Mouse (Mus musculus): ENCODE measurements around the gene Rbm47. TPM values are rescaled to one million over a fixed set of nuclear protein-coding genes. Genes with fewer than 3 reads are reported as not detected.

The Rbm47 gene
- 1.5 and 3.6 TPM in 2 replicates for polyA plus RNA-seq (2016; fragmentation: Nextera tagmentation; extraction: Ambion mirVana)

GRCm38 (mm10) chr5:66173018-66173417 is at the start of gene Rbm47:
Gene Rbm47 (minus strand): TSS chr5:66173118.
- no peaks in the 10 kb centered on the region for H3K4me1 ChIP-seq
- no peak within 1 kb of the TSS for H3K27ac ChIP-seq
- H3K4me3 ChIP-seq = no peak within 1 kb of the TSS
- WGBS = 79% methylated on average over 2 of the region's 2 CpGs
- peaks cover 3% of the 10 kb centered on the region; the same call in 1 of the 2 replicates for H3K9me3 ChIP-seq
- no peak for DNase-seq (ENCODE audit: low spot score)
- no peaks in the 10 kb centered on the region for H3K27me3 ChIP-seq (ENCODE audit: insufficient read depth, poor library complexity, severe bottlenecking)
- H3K36me3 ChIP-seq = no peaks in the 10 kb centered on the region

DNA sequence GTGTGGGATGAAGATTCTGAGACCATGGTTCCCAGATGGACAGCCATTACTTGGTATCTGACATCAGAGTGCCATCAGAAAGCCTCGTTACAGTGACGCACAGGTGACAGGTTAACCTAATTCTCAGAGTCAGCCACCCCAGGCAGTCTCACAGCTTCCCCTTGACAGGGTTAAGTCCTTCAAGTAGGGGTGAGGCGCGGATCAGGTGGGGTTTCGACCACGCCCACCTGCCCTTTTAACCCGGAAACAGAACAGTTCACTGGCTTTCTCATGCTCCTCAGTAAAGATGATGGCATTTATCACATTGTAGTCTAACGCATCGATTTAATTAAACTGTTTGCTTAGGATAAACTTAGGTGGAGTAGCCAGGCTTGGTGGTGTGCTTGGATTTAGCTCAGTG is 47.7 kb upstream of the Rbm47 start:
- H3K27me3 ChIP-seq (ENCODE audit: insufficient read depth, poor library complexity, severe bottlenecking) = no peaks in the 10 kb centered on the region
- H3K36me3 ChIP-seq = no peaks in the 10 kb centered on the region
- H3K4me3 ChIP-seq = no peak overlapping the region
- no peaks in the 10 kb centered on the region for H3K9me3 ChIP-seq
- no peak for DNase-seq (ENCODE audit: low spot score)
- WGBS = 75% methylated on average over 9 of the region's 9 CpGs
- no peaks in the 10 kb centered on the region for H3K4me1 ChIP-seq
- no peak overlapping the region for H3K27ac ChIP-seq

- Histone ChIP-seq H3K4me1 (no peaks in the 10 kb centered on the region), H3K27me3 (ENCODE audit: insufficient read depth, poor library complexity, severe bottlenecking) (no peaks in the 10 kb centered on the region), H3K4me3 (no peak overlapping the region), H3K9me3 (no peaks in the 10 kb centered on the region), H3K36me3 (no peaks in the 10 kb centered on the region), H3K27ac (no peak overlapping the region)
- WGBS = 80% methylated on average over 6 of the region's 6 CpGs
- no peak for DNase-seq (ENCODE audit: low spot score)
Observed at GRCm38 (mm10) chr5:66219692-66220091, 46.8 kb upstream of the Rbm47 start.

DNA sequence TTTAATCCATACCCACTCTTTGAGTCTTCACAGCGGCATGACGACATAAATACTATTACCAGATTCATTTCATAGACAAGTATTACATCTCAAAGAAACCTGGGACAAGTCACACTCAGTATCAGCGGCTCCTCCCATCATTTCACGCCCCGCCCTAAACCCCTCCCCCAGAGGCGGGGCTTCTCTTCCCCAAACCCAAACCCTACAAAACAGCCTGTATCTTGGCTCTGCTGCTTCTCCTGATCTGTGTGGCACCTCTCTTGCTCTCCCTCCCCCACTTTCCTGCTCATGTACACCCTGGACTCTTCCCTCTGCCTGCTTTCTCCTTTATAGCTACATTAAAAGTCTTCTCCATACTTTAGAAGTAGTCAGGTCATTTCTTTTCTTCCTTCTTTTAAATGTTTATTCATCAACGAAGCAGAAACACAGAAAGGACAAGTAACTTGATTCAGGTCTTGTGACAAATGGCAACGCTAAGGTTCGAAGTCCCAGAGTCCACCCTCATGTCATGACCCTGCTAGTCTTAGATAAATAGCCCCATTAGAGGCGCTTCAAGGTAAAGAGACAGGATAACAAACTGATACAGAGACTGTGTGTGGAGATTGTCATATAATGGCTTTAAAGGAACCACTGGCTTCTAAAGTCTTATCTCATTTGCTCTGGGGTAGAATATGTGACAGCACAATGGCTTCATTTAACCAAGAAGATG is 42.8 kb upstream of the Rbm47 start:
- H3K9me3 ChIP-seq = no peaks in the 10 kb centered on the region
- no peak overlapping the region for H3K27ac ChIP-seq
- no peak for DNase-seq (ENCODE audit: low spot score)
- no peaks in the 10 kb centered on the region for H3K36me3 ChIP-seq
- no peaks in the 10 kb centered on the region for H3K4me1 ChIP-seq
- H3K4me3 ChIP-seq = no peak overlapping the region
- 48% methylated on average over 10 of the region's 10 CpGs for WGBS
- no peaks in the 10 kb centered on the region for H3K27me3 ChIP-seq (ENCODE audit: insufficient read depth, poor library complexity, severe bottlenecking)

DNA sequence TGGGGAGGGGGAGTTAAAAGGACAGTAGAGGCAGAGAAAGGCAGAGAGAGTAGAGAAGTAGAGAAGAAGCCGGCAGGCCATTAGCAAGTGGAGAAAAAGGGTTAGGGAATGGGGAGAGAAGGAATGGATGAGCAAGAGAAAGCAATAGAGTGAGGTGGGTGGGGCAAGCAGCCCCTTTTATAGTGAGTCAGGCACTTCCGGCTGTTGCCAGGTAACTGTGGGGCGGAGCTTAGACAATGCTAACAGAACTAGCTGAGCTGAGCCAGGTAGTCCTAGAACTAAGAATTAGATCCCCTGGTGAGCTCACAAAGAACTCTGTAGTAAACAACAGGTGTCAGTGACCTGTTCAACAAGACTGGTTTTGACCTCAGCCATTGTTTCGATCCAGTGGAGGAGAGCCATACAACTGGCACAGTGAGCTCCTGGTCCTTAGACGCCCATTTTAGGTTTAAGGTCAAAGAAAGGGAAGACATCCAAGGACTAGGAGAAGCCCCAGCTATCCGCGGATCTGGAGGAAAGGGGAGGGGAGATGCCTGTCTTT is 41.5 kb upstream of the Rbm47 start:
- Histone ChIP-seq H3K36me3 (no peaks in the 10 kb centered on the region), H3K27me3 (ENCODE audit: insufficient read depth, poor library complexity, severe bottlenecking) (no peaks in the 10 kb centered on the region), H3K9me3 (no peaks in the 10 kb centered on the region), H3K4me3 (no peak overlapping the region), H3K27ac (no peak overlapping the region), H3K4me1 (no peaks in the 10 kb centered on the region)
- DNase-seq (ENCODE audit: low spot score) = no peak
- WGBS = 59% methylated on average over 7 of the region's 7 CpGs

DNA sequence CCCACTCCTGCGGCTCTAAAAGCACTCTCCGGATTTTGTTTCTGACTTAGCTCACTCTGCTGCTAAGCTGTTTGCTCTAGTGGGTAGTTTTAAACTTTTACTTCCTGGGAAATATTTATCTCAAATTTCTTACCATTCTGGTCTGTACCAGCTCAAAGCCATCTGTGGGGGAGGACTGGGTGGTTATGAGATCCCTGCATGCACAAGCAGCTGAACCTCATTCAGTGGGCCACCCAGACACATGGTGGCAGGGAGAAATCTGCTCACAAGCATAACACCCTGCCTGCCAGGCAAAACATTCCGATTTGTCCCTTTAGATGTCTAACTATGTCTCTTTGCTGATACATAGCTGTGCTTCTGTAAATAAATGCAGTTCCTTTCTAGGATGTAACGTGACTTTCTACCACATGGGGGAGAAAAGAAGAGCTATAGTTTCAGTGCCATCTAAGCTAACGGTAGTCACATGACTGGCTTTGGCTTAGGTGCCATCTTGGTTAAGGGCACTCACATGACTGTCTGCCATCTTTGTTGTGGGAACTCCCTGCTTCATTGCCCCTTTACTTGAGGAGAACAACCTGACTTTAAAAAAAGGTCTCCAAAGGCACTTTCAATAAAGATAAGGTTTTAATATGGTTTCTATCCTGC is 36.7 kb upstream of the Rbm47 start:
- H3K9me3 ChIP-seq = no peaks in the 10 kb centered on the region
- no peak overlapping the region for H3K4me3 ChIP-seq
- no peak overlapping the region for H3K27ac ChIP-seq
- no peaks in the 10 kb centered on the region for H3K27me3 ChIP-seq (ENCODE audit: insufficient read depth, poor library complexity, severe bottlenecking)
- 83% methylated on average over 5 of the region's 5 CpGs for WGBS
- no peaks in the 10 kb centered on the region for H3K4me1 ChIP-seq
- DNase-seq (ENCODE audit: low spot score) = no peak
- H3K36me3 ChIP-seq = no peaks in the 10 kb centered on the region

GRCm38 (mm10) chr5:66204966-66205365 is 32.0 kb upstream of the Rbm47 start:
- Histone ChIP-seq H3K9me3 (no peaks in the 10 kb centered on the region), H3K36me3 (no peaks in the 10 kb centered on the region), H3K4me1 (no peaks in the 10 kb centered on the region), H3K27ac (no peak overlapping the region), H3K27me3 (ENCODE audit: insufficient read depth, poor library complexity, severe bottlenecking) (no peaks in the 10 kb centered on the region), H3K4me3 (no peak overlapping the region)
- WGBS = 80% methylated on average over 4 of the region's 4 CpGs
- DNase-seq (ENCODE audit: low spot score) = no peak

DNA sequence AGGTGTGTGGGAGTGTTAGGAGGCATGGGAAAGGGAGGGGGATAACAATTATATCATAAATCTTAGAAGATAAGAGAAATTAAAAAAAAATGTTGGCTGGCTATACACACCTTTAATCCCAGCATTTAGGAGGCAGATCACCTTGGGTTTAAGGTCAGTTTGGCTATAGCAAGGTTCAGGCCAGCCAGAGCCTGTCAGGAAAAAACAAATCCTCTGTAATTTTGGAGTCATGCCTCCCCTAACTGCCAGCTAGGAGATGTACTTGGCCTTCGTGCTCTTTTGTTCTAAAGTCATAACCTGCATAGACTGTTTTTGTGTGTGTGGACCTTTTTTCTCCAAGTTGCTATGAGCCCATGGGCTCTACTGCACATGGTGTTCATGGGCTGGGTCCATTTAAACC is 30.5 kb upstream of the Rbm47 start:
- no peaks in the 10 kb centered on the region for H3K9me3 ChIP-seq
- no peaks in the 10 kb centered on the region for H3K36me3 ChIP-seq
- no peaks in the 10 kb centered on the region for H3K27me3 ChIP-seq (ENCODE audit: insufficient read depth, poor library complexity, severe bottlenecking)
- DNase-seq (ENCODE audit: low spot score) = no peak
- H3K4me1 ChIP-seq = no peaks in the 10 kb centered on the region
- no peak overlapping the region for H3K27ac ChIP-seq
- no peak overlapping the region for H3K4me3 ChIP-seq
- 69% methylated on average over 1 of the region's 1 CpGs for WGBS

DNA sequence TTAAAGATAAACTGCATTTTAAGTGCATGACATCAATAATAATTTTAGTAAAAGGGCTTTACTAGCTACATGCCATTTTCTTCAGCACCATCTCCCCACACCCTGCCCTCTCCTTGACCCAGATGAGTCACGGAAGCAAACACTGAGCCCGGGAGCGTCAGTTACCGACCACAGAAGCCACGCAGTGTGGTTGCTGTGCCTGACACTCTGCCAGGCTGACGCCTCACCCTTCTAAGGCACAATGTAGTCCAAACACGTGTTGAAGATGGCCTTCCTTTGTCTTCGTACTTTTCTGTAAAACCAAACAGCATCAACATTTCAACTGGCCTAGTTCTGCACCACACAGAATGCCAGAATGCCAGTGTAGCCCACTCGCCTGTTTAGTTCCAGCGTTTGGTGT is 27.1 kb upstream of the Rbm47 start:
- H3K27me3 ChIP-seq (ENCODE audit: insufficient read depth, poor library complexity, severe bottlenecking) = no peaks in the 10 kb centered on the region
- H3K27ac ChIP-seq = no peak overlapping the region
- 68% methylated on average over 10 of the region's 10 CpGs for WGBS
- H3K4me3 ChIP-seq = no peak overlapping the region
- no peaks in the 10 kb centered on the region for H3K36me3 ChIP-seq
- no peak for DNase-seq (ENCODE audit: low spot score)
- no peaks in the 10 kb centered on the region for H3K9me3 ChIP-seq
- no peaks in the 10 kb centered on the region for H3K4me1 ChIP-seq

DNA sequence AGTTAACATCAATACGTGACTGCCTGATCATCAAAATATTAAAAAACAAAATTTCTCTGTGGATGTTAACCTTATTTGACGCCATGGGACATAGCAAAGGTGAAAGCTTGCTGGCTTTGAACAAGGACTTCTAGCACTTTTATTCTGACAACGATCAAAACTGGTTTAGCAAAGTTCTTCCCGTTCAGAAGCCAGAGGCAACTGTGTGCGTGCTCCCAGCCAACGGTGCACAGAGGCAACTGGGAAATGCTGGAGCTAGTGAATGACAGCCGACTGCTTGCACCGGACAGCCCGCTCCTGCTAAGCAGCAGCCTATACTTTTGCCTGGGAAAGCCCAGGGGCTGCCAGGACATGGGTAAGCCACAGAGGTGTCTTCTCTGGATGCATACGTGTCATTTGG is 22.4 kb upstream of the Rbm47 start:
- Histone ChIP-seq H3K4me3 (no peak overlapping the region), H3K4me1 (no peaks in the 10 kb centered on the region), H3K9me3 (no peaks in the 10 kb centered on the region), H3K36me3 (no peaks in the 10 kb centered on the region), H3K27ac (no peak overlapping the region), H3K27me3 (ENCODE audit: insufficient read depth, poor library complexity, severe bottlenecking) (no peaks in the 10 kb centered on the region)
- 85% methylated on average over 10 of the region's 10 CpGs for WGBS
- no peak for DNase-seq (ENCODE audit: low spot score)

GRCm38 (mm10) chr5:66193218-66193846 is 20.4 kb upstream of the Rbm47 start:
- DNase-seq (ENCODE audit: low spot score) = no peak
- Histone ChIP-seq H3K27me3 (ENCODE audit: insufficient read depth, poor library complexity, severe bottlenecking) (no peaks in the 10 kb centered on the region), H3K4me1 (no peaks in the 10 kb centered on the region), H3K9me3 (no peaks in the 10 kb centered on the region), H3K27ac (no peak overlapping the region), H3K4me3 (no peak overlapping the region), H3K36me3 (no peaks in the 10 kb centered on the region)
- WGBS = 79% methylated on average over 11 of the region's 11 CpGs

DNA sequence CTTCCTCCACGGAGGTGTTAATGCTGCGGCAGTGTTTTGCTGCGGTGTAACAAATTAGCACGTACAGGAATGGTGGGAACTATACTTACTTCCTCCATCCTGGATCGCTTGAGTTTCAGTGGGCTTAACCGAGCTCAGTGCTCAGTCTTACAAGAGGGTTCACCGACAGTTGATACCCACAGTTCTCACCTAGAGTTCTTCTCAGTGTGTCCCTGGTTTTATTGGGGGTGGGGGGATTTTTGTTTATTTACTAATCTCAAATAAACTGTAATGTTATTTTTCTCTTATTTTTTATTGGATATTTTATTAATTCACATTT is 18.2 kb upstream of the Rbm47 start:
- no peak for DNase-seq (ENCODE audit: low spot score)
- Histone ChIP-seq H3K4me3 (no peak overlapping the region), H3K27ac (no peak overlapping the region), H3K27me3 (ENCODE audit: insufficient read depth, poor library complexity, severe bottlenecking) (no peaks in the 10 kb centered on the region), H3K36me3 (no peaks in the 10 kb centered on the region), H3K9me3 (no peaks in the 10 kb centered on the region), H3K4me1 (no peaks in the 10 kb centered on the region)
- 81% methylated on average over 7 of the region's 7 CpGs for WGBS

- no peak overlapping the region for H3K4me3 ChIP-seq
- H3K4me1 ChIP-seq = no peaks in the 10 kb centered on the region
- H3K36me3 ChIP-seq = no peaks in the 10 kb centered on the region
- WGBS = 72% methylated on average over 16 of the region's 16 CpGs
- no peak for DNase-seq (ENCODE audit: low spot score)
- H3K9me3 ChIP-seq = no peaks in the 10 kb centered on the region
- H3K27me3 ChIP-seq (ENCODE audit: insufficient read depth, poor library complexity, severe bottlenecking) = no peaks in the 10 kb centered on the region
- no peak overlapping the region for H3K27ac ChIP-seq
Observed at GRCm38 (mm10) chr5:66190481-66191184, 17.7 kb upstream of the Rbm47 start.
